Mouse (Mus musculus): ENCODE results near the gene Gdap2. TPM values are rescaled to one million over a fixed set of nuclear protein-coding genes. Genes with fewer than 3 reads are reported as not detected.

Gene Gdap2
- polyA plus RNA-seq, 1 experiment = 18.0 TPM

GRCm38 (mm10) chr3:100246286-100246825 lies 84.2 kb downstream of the Gdap2 start:
- no peak for DNase-seq (ENCODE audit: low spot score)

Other genes starting within 250 kb of the Gdap2 start
- 17.0 and 18.2 TPM in 2 replicates for gene Wdr3, start within 50 bp of the Gdap2 start, polyA plus RNA-seq (2012; rRNA removed)